Mouse (Mus musculus) megakaryocyte, embryonic 14.5 days (primary cell): ENCODE results near the gene Rpl11.

Source experiments
- FLI1 ChIP-seq: IDR thresholded peaks from 2 replicates; pipeline ENCODE4 v1.6.1; 2012; ENCODE audit warnings: low read length, inconsistent platforms, mixed read lengths
- GATA1 ChIP-seq: IDR thresholded peaks from 3 replicates; pipeline ENCODE4 v1.6.1; 2012; ENCODE audit warnings: mixed read lengths, low read length, inconsistent platforms, borderline replicate concordance

DNA sequence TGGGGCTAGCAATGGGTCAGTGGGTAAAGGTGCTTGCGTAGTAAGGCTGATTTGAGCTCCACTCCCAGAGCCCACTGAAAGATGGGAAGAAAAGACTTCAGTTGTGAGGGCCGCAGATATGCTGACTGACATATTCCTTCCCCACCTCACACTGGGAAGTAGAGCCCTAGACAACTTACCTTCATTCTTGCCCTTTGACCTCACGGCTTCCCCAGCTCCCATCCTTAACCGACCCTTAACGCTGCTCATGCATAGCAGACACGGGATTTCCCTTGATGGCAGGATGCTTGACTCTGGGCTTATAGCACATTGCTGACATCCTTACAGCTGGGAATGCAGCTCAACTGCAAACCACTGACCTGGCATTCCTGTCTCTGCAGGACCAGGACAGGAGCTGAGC is 6.3 kb downstream of the Rpl11 start:
- TF ChIP-seq FLI1 (no peak), GATA1 (no peak)
